Mouse (Mus musculus): ENCODE results near the gene Aif1. TPM values are rescaled to one million over a fixed set of nuclear protein-coding genes. Genes with fewer than 3 reads are reported as not detected.

Gene Aif1
- total RNA-seq, 2 experiments from 2014 or later: 8.0 to 12.5 TPM

- no peak for DNase-seq (ENCODE audit: extremely low spot score in 1 of 2, low spot score in 2 of 2)
- intact Hi-C loops (cut with DNase I): no loop called here
Measured at GRCm38 (mm10) chr17:35156461-35157200, 19.2 kb downstream of the Aif1 start.

DNA sequence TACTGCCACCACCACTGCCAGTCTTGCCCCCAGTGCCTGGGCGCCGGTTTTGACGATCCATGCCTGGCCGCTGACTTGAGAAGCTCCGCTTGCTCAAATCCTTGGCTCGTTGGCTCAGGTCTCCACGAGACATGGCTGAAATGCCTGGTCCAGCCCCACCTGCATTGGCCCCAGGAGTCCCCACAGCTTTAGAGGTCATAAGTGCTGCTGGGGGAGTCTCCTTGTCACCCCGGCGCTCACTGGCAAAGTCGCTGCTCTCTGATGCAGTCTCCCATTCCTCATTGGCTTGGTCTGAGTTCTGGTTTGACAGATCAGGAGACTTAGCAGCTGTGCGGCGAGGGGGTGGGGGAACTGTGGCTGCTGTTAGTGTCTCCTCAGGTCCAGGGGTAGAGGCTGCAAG is 20.4 kb downstream of the Aif1 start:
- no peak for DNase-seq (ENCODE audit: extremely low spot score in 1 of 2, low spot score in 2 of 2)
- intact Hi-C loops (cut with DNase I): no loop called here

DNA sequence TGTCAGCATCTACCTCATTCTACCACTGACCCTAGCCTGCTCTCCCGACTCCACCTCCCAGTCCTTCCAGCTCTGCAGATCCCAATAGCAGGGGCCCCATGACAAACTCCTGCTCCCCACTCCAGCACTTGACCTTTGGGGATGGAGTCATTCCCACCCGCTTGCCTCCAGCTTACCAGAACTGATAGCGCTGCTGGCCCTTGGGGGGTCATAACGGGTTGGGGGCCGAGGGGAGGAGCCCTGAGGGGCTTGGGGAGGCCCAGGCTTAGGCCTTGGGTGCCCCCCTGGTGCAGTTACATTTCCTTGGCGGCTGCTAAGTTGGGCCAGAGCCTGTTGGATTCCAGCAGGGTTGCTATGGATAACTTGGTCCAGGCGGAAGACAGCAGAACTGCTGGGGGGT is 21.3 kb downstream of the Aif1 start:
- DNase-seq (ENCODE audit: extremely low spot score in 1 of 2, low spot score in 2 of 2): no peak
- intact Hi-C loops (cut with DNase I): no loop called here

DNA sequence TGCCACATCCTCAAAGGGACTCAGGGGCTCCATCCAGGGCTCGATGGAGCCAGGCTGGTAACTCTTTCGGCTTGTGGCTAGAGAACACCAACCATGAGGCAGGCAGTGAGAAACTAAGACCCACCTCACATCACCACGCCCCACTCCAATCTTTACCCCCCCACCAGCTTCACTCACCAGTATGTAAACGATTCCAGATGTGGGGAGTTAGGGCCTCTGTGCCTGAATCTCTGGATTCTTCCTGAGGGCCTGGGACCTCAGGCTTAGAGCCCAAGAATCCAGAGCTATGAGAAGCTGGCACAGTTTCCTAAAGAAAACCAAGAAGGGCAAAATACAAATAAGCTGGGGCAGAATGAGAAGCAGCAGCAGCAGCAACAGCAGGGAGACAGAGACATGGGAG is 21.9 kb downstream of the Aif1 start:
- DNase-seq (ENCODE audit: extremely low spot score in 1 of 2, low spot score in 2 of 2): no peak
- intact Hi-C loops (cut with DNase I): no loop called here

DNA sequence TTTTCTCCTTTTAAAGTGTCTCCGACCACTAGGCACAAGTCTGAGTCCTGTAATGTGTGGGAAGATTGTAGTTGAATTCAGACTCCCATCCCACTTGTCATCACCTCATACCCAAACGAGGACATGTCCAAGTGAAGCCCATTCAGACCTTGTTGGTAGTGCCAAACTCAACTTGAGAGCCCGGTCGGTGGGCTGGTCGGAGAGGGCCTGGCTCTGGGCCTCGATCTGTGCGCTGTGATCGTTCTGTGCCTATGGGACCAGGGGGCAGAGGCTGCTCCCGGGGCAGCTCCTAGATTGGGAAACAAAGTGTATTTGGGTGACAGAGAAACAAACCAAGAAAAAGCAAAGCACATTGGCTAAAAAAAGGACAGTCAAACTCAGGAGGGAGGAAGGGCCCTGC is 22.8 kb downstream of the Aif1 start:
- no peak for DNase-seq (ENCODE audit: extremely low spot score in 1 of 2, low spot score in 2 of 2)
- intact Hi-C loops (cut with DNase I): no loop called here

GRCm38 (mm10) chr17:35152121-35152520 is 23.7 kb downstream of the Aif1 start:
- intact Hi-C loops (cut with DNase I): no loop called here
- DNase-seq (ENCODE audit: extremely low spot score in 1 of 2, low spot score in 2 of 2): no peak

DNA sequence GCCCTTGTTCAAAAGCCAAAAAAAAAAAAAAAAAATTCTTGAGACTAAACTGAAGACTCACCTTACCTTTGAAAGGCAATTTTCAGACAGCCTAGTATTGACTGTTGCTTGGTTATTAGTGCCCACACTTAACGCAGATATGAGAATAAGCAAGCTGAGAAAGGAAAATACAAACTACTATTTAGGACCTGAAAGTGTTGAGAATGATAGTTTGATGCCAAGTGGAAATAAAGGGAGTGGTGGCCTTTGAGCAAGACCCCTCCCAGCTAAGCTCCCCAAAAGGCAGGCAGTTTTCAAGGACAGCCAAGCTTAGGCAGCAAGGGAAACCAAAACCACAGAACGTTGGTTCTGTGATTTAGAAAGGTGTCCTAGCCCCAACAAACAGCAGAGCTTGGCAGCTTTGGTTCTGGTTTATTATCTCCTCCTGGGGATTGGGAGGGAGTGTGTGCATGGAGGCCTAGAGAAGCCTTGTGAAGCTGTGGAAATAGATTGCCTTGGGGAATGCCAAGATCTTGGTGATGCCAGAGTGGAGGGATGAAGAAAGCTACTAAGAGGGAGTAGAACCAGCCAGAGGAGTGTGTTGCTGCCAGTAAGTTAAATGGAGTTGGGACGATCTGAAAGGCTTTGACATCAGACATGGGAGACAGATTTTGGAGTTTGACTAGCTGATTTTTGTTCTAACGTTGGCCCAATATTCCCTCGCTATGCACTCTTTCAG is 27.8 kb downstream of the Aif1 start:
- DNase-seq (ENCODE audit: extremely low spot score in 1 of 2, low spot score in 2 of 2): no peak
- intact Hi-C loops (cut with DNase I): no loop called here

DNA sequence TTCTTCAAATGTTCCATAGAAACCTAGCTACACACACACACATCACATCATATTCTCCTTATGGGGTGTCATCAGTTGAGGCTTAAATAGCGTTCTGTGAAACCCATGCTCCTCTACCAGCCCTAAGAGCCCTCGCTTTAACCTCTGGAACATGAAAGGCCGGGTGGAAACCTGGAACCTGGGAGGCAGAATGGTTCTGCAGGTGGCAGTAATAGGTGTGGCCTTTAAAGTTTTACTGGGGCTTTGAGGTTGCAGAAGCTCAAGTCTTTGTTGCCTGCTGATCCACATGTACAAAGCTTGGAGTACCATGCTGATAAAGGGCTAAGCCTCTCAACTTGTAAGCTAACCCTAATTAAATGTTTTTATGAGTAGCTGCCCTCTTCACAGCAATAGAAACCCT is 28.5 kb downstream of the Aif1 start:
- intact Hi-C loops (cut with DNase I): no loop called here
- DNase-seq (ENCODE audit: extremely low spot score in 1 of 2, low spot score in 2 of 2): no peak

- intact Hi-C loops (cut with DNase I): no loop called here
- no peak for DNase-seq (ENCODE audit: extremely low spot score in 1 of 2, low spot score in 2 of 2)
Measured at GRCm38 (mm10) chr17:35146139-35146538, 29.7 kb downstream of the Aif1 start.

GRCm38 (mm10) chr17:35141971-35142370 is 33.9 kb downstream of the Aif1 start:
- no peak for DNase-seq (ENCODE audit: extremely low spot score in 1 of 2, low spot score in 2 of 2)
- intact Hi-C loops (cut with DNase I): loop anchor here (2.0 kb wide), 1 partner anchor 17 kb away; no protein-coding TSS in a partner anchor

DNA sequence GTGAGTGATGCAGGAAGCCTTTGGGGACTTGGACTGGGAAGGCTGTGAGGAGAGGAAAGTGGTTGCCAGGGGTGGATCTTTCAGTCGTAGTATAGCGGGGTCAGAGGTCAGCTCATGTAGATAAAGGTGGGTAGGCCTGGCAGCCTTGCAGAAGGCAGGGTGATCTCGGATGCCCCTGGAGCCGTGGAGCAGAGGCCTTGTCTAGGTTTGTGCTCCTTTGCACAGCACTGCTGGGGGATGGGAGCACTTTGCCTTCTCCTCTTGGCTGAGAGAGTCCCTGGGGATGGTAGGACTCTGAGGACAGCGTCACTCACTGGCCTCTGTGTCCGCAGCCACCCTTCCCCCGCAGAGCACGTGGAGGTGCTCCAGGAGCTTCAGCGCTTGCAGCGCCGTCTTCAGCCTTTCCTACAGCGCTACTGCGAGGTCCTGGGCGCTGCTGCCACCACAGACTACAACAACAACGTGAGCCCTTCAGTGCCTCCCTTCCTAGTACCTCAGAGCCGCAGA is 35.3 kb downstream of the Aif1 start:
- DNase-seq (ENCODE audit: extremely low spot score in 1 of 2, low spot score in 2 of 2): no peak
- intact Hi-C loops (cut with DNase I): no loop called here

DNA sequence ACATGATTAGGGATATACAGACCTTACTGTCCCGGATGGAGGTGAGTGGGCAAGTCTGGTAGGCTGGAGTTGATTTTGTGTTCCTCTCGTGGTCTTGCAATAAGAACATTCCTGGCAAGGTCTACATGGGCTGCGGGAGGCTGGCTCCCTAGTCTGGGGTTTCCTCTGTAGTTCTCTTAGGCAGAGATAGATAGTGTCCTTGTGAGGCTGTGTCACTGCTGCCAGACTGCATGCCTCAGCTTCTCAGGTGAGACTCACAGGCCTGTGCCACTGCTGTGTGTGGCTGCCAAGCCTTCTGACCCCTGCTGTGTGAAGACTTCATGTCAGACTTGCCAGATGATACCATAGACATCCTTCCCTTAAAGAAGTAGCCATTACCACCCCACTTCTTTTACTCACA is 36.6 kb downstream of the Aif1 start:
- intact Hi-C loops (cut with DNase I): no loop called here
- DNase-seq (ENCODE audit: extremely low spot score in 1 of 2, low spot score in 2 of 2): no peak

GRCm38 (mm10) chr17:35135591-35136320 is 40.1 kb downstream of the Aif1 start:
- no peak for DNase-seq (ENCODE audit: extremely low spot score in 1 of 2, low spot score in 2 of 2)
- intact Hi-C loops (cut with DNase I): no loop called here

GRCm38 (mm10) chr17:35134801-35135590 is 40.9 kb downstream of the Aif1 start, which contains the start of gene Bag6:
Gene Bag6, plus strand, starts transcription at chr17:35135178.
- intact Hi-C loops (cut with DNase I): no loop called here
- DNase-seq (ENCODE audit: extremely low spot score in 1 of 2, low spot score in 2 of 2): peak; percentile 92 to 96

- intact Hi-C loops (cut with DNase I): no loop called here
Measured at GRCm38 (mm10) chr17:35133517-35133916, 42.4 kb downstream of the Aif1 start.

GRCm38 (mm10) chr17:35132174-35132560 is 43.7 kb downstream of the Aif1 start:
- DNase-seq (ENCODE audit: extremely low spot score in 1 of 2, low spot score in 2 of 2): no peak
- intact Hi-C loops (cut with DNase I): no loop called here

More at GRCm38 (mm10) chr17:35133517-35133916, 42.4 kb downstream of the Aif1 start:
- DNase-seq (ENCODE audit: extremely low spot score in 1 of 2, low spot score in 2 of 2): no peak

DNA sequence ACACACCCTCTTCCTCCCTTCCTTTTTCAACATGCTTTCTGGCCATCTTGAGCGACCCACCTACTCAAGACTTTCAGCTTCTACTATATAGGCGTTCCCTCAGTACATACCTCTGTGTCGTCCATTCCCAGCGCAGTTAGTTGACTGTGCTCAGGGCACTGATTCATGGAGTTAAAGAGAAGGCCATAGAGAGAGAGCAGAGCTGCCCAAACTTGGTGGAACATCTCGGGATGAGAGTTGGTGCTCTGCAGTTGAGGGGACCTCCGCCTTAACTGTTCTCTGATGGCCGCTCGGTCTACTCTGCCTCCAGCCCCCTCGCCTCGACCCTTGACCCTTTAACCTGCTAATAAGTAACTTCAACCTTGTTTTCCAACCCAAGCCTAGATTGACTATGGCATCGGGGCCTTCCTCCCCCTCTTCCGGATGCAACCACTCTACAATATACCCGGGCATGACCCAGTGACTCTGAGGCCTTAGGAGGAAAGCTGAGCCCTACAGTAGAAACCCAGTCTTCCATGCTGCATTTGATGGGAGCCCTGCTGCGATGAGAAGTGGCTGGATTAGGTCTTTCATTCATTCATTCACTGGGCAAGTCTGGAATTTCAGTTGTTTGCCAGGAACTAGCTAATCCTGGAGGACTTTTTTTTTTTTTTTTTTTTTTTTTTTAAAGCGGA is 44.2 kb downstream of the Aif1 start, which contains the start of gene Apom:
Gene Apom (minus strand): TSS at position 551 of the 674 bp plus-strand sequence.
- no peak for DNase-seq (ENCODE audit: extremely low spot score in 1 of 2, low spot score in 2 of 2)
- intact Hi-C loops (cut with DNase I): no loop called here

DNA sequence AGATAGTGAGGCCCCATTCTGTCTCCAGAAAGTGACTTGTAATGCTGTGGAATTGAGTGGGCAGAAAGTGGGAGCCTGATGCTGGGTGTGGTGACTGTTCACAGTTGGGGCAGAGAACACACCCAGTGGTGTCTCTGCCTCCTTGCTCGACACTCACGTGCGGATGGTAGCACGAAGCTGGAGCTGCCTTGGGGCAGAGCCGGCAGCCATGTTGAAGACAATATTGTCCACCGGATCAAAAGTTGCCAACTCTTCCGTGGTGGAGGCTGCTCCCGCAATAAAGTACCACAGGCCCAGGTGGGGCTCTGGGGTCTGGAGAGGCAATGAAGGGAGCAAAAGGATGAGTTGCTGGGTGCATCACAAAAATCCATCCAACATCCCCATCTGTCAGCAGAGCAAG is 44.8 kb downstream of the Aif1 start:
- no peak for DNase-seq (ENCODE audit: extremely low spot score in 1 of 2, low spot score in 2 of 2)
- intact Hi-C loops (cut with DNase I): no loop called here

All from left cerebral cortex, postnatal 10 days (tissue).